Mouse (Mus musculus) mammary gland, adult 2 months (tissue): Measurements from ENCODE around the gene Ssh3. TPM values are rescaled to one million over a fixed set of nuclear protein-coding genes. Genes with fewer than 3 reads are reported as not detected.

Source experiments
- polyA plus RNA-seq: library from polyadenylated mRNA; depleted of rRNA; stranded (reverse); fragments of >200 nt; gene quantifications from 2 replicates; pipeline ENCODE4 v1.2.3, GENCODE M21; 2012; ENCODE audit warnings: low replicate concordance; rRNA removed

Ssh3 gene
- 116 and 124 TPM in 2 replicates for polyA plus RNA-seq

GRCm38 (mm10) chr19:4268566-4269361 lies at the start of gene Ssh3:
Gene Ssh3, minus strand, starts transcription at chr19:4269180.

DNA sequence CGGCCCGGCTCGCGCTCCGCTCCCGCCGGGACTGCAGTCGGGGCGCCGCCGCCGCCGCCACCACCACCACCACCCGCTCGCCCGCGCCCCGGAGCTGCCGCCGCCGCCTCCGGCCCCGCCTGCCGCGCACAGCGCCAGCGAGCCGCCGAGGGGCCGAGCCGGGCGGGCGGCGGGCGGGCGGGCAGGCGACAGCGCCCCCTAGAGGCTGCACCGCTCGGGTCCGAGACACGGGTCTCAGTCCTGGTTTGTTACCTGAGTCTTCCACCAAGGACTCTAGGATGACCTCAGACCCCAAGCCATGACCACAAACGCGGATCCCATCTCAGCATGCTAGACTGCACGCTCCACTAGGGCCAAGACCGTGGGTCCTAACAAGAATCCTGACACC lies 37.2 kb upstream of the Ssh3 start, which contains the start of gene Grk2:
Gene Grk2, minus strand, starts transcription at position 33 of the 388 bp plus-strand sequence.

GRCm38 (mm10) chr19:4282898-4283553 lies 14.0 kb upstream of the Ssh3 start, which contains the start of gene Ankrd13d:
Gene Ankrd13d, minus strand, starts transcription at chr19:4283137.

GRCm38 (mm10) chr19:4231253-4232185 lies 37.5 kb downstream of the Ssh3 start, which contains the start of gene Pold4:
Gene Pold4, plus strand, starts transcription at chr19:4231899.

GRCm38 (mm10) chr19:4214071-4214770 lies 54.8 kb downstream of the Ssh3 start, which contains the start of the genes Clcf1 and AC109138.7:
Gene Clcf1, plus strand, starts transcription at chr19:4214238.
Gene AC109138.7, plus strand, starts transcription at chr19:4214357.

Other genes with a start within 250 kb of the Ssh3 start
- 508 and 632 TPM in 2 replicates for gene Gstp1, start 231.2 kb downstream of the Ssh3 start, polyA plus RNA-seq
- gene Gstp2, start 223.2 kb downstream of the Ssh3 start, polyA plus RNA-seq = 24.3 and 163 TPM in 2 replicates
- gene Gstp3, start 209.6 kb downstream of the Ssh3 start, polyA plus RNA-seq = 14.6 and 23.5 TPM in 2 replicates
- gene Cabp2, start 187.6 kb downstream of the Ssh3 start, polyA plus RNA-seq = 0.61 TPM in 1 of 2 replicates, not detected in the other
- 257 and 348 TPM in 2 replicates for gene Cdk2ap2, start 172.0 kb downstream of the Ssh3 start, polyA plus RNA-seq
- 157 and 297 TPM in 2 replicates for gene Pitpnm1, start 169.2 kb downstream of the Ssh3 start, polyA plus RNA-seq
- 113 and 122 TPM in 2 replicates for gene Aip, start 143.3 kb downstream of the Ssh3 start, polyA plus RNA-seq
- 0.69 and 0.80 TPM in 2 replicates for gene Gpr152, start 129.4 kb downstream of the Ssh3 start, polyA plus RNA-seq
- gene Cabp4, start 125.1 kb downstream of the Ssh3 start, polyA plus RNA-seq = 1.2 TPM in 2 replicates
- gene Coro1b, start 120.6 kb downstream of the Ssh3 start, polyA plus RNA-seq = 266 and 387 TPM in 2 replicates
- 183 and 672 TPM in 2 replicates for gene Ptprcap, start 115.6 kb downstream of the Ssh3 start, polyA plus RNA-seq
- 46.6 and 54.5 TPM in 2 replicates for gene Rps6kb2, start 105.8 kb downstream of the Ssh3 start, polyA plus RNA-seq
- gene Carns1, start 93.7 kb downstream of the Ssh3 start, polyA plus RNA-seq = 32.3 and 39.2 TPM in 2 replicates
- 91.7 and 196 TPM in 2 replicates for gene Tbc1d10c, start 77.9 kb downstream of the Ssh3 start, polyA plus RNA-seq
- 586 and 618 TPM in 2 replicates for gene Ppp1ca, start 77.1 kb downstream of the Ssh3 start, polyA plus RNA-seq
- 49.2 and 51.9 TPM in 2 replicates for gene Rad9a, start 67.5 kb downstream of the Ssh3 start, polyA plus RNA-seq
- 54.9 and 127 TPM in 2 replicates for gene Clcf1, start 54.9 kb downstream of the Ssh3 start, polyA plus RNA-seq
- not detected in 2 replicates for gene AC109138.7, start 54.8 kb downstream of the Ssh3 start, polyA plus RNA-seq
- gene Pold4, start 37.3 kb downstream of the Ssh3 start, polyA plus RNA-seq = 207 and 218 TPM in 2 replicates
- 12.7 and 17.2 TPM in 2 replicates for gene Ankrd13d, start 14.0 kb upstream of the Ssh3 start, polyA plus RNA-seq
- 156 and 263 TPM in 2 replicates for gene Grk2, start 37.0 kb upstream of the Ssh3 start, polyA plus RNA-seq
- 125 and 186 TPM in 2 replicates for gene Kdm2a, start 129.1 kb upstream of the Ssh3 start, polyA plus RNA-seq
- gene Rhod, start 170.3 kb upstream of the Ssh3 start, polyA plus RNA-seq = 14.2 and 15.8 TPM in 2 replicates
- gene Syt12, start 208.3 kb upstream of the Ssh3 start, polyA plus RNA-seq = 14.4 and 29.0 TPM in 2 replicates
- gene 2010003K11Rik, start 229.4 kb upstream of the Ssh3 start, polyA plus RNA-seq = 11.6 and 14.4 TPM in 2 replicates
- gene Pcx, start 241.3 kb upstream of the Ssh3 start, polyA plus RNA-seq = 548 and 804 TPM in 2 replicates